Mouse (Mus musculus) CH12.LX (cell line): Measurements from ENCODE around the gene P4ha1.

Experiments
- BHLHE40 ChIP-seq: IDR thresholded peaks from 2 replicates; pipeline ENCODE4 v1.6.1; 2011; ENCODE audit warnings: mild to moderate bottlenecking, low read depth, low read length, improper control_type of control experiment
- CHD2 ChIP-seq: IDR thresholded peaks from 2 replicates; pipeline ENCODE4 v1.6.1; 2011; ENCODE audit warnings: low read length, improper control_type of control experiment
- CTCF ChIP-seq, 2 experiments: IDR thresholded peaks in 1 of 2; conservative IDR thresholded peaks in 1 of 2; 2 replicates each; pipeline ENCODE4 v1.5.1; 2011 to 2012; ENCODE audit warnings: low read depth in 2 of 2, low read length in 2 of 2, improper control_type of control experiment in 1 of 2, inconsistent platforms in 1 of 2, mild to moderate bottlenecking in 1 of 2, moderate library complexity in 1 of 2
- EP300 ChIP-seq: IDR thresholded peaks from 2 replicates; pipeline ENCODE4 v1.6.1; 2011; ENCODE audit warnings: low read length, improper control_type of control experiment
- HCFC1 ChIP-seq: IDR thresholded peaks from 2 replicates; pipeline ENCODE4 v1.6.1; 2012; ENCODE audit warnings: low read depth, mild to moderate bottlenecking, inconsistent platforms, low read length, improper control_type of control experiment
- MYC ChIP-seq: IDR thresholded peaks from 2 replicates; pipeline ENCODE4 v1.6.1; 2011; ENCODE audit warnings: low read depth, mild to moderate bottlenecking, improper control_type of control experiment, low read length
- PAX5 ChIP-seq: IDR thresholded peaks from 2 replicates; pipeline ENCODE4 v1.6.1; 2012; ENCODE audit warnings: low read length, inconsistent platforms, mixed read lengths
- POLR2A ChIP-seq: IDR thresholded peaks from 2 replicates; pipeline ENCODE4 v1.6.1; 2011; ENCODE audit warnings: low read depth, mild to moderate bottlenecking, improper control_type of control experiment, low read length
- POLR2AphosphoS2 ChIP-seq: IDR thresholded peaks from 2 replicates; pipeline ENCODE4 v1.6.1; 2011; ENCODE audit warnings: low read depth, low read length, improper control_type of control experiment
- TCF12 ChIP-seq: IDR thresholded peaks from 2 replicates; pipeline ENCODE4 v1.6.1; 2014; ENCODE audit warnings: low read depth, mild to moderate bottlenecking, inconsistent platforms, low read length, improper control_type of control experiment
- UBTF ChIP-seq: IDR thresholded peaks from 2 replicates; pipeline ENCODE4 v1.6.1; 2012; ENCODE audit warnings: low read depth, mild to moderate bottlenecking, inconsistent platforms, low read length, improper control_type of control experiment, moderate library complexity
- ZNF384 ChIP-seq: IDR thresholded peaks from 2 replicates; pipeline ENCODE4 v1.6.1; 2012; ENCODE audit warnings: low read depth, low read length, improper control_type of control experiment, inconsistent platforms

- TF ChIP-seq PAX5 (no peak), POLR2A (no peak), MYC (no peak), CTCF (conservative IDR thresholded peaks at IDR 0.05 in 1 of 2, IDR thresholded peaks at IDR 0.05 in 1 of 2; ENCODE audit: low read depth in 2 of 2, low read length in 2 of 2) (no peak), EP300 (no peak), POLR2AphosphoS2 (no peak), UBTF (no peak), HCFC1 (no peak), BHLHE40 (no peak), TCF12 (no peak), ZNF384 (no peak), CHD2 (no peak)
Observed at GRCm38 (mm10) chr10:59368729-59369128, 45.6 kb downstream of the P4ha1 start.
